Mouse (Mus musculus): ENCODE measurements around the gene Kcna5. TPM values are rescaled to one million over a fixed set of nuclear protein-coding genes. Genes with fewer than 3 reads are reported as not detected.
A peak's percentile ranks its signal among the peaks of the same experiment; 100 is the strongest.

Kcna5 gene
- polyA plus RNA-seq, 1 experiment from 2014 or later, result 4.3 TPM

DNA sequence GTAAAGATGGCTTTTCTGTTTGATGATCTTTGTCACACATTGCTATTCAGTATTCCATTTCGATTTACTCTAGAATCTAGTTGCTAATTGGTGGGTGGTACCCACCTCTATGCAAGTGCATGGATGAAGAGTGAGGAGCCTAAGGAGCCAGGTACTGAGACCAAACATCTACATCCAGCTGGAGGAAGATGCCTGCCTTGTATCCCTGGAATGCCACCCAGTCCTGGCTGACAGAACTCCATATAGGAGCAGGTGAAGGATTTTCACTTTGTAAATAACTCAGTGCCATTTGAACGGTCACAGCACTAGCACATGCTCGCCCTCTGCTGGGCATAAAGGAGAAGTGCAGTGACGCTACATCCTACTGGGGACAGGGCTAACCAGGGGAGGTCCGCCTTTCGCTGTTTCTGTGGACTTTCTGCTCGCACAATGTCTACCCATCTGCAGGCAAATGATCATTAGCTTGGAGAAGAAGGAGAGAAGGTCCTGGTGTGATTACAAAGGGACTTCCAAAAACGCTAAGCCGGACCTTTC lies 16.7 kb upstream of the Kcna5 start:
- peak; percentile 79 for ATAC-seq
- Histone ChIP-seq H3K36me3 (ENCODE audit: control insufficient read depth, insufficient read depth, low read length) (no peaks in the 10 kb centered on the region), H3K4me3 (ENCODE audit: low read depth, low read length) (no peak overlapping the region), H3K27me3 (ENCODE audit: control insufficient read depth, insufficient read depth, low read depth, low read length) (0 out of 2 replicates have a peak, but pooled peaks cover 7% of the 10 kb centered on the region), H3K9me3 (replicated peaks; ENCODE audit: control insufficient read depth, low read length, poor library complexity, severe bottlenecking) (no peaks in the 10 kb centered on the region), H3K4me2 (ENCODE audit: low read length) (no peak overlapping the region), H3K4me1 (ENCODE audit: control insufficient read depth, insufficient read depth, low read length) (no peaks in the 10 kb centered on the region), H3K27ac (ENCODE audit: low read length) (no peak overlapping the region), H3K9ac (ENCODE audit: low read depth, low read length) (no peak overlapping the region)
- WGBS, result 22% methylated on average over 9 of the region's 9 CpGs

DNA sequence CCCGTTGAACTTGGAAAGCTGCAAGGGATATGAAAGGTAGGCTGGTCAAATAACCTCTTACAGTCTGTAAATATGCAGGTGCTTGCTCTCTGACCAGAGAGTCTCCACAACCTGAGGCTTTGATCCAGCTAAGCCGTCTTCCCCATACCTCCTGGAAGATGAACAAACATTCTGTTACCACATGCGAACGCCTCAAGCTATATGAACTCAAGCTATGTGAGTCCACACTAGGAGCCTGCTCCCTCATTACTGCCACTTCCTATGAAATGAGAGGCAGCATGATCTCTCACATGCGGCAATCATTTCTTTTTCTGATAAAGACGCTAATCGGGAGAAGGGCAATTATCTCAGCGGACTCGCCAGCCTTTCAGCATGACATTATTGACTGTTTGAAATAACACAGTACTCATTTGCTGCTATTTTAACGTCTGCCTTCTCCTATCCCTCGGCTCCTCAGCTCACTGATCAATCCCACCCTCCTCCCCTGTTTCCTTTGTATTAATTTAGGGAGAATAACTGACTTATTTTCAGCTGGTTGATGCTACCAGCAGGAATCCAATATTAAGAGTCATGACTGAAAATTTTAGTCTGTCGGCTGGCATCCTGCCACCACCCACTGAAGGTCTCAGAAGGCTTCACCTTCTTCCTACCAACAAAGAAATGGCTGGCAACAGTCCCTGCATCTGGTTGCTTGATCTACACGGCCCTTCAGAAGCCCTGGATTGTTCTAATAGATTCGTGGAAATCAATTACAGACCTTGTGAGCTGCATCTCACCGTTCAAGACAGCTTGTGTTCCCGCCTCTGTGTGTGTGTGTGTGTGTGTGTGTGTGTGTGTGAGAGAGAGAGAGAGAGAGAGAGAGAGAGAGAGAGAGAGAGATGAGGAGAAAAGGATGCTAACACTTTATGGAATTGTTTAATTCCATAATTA lies 9.2 kb upstream of the Kcna5 start:
- no peaks in the 10 kb centered on the region for H3K36me3 ChIP-seq (ENCODE audit: control insufficient read depth, insufficient read depth, low read length)
- no peak overlapping the region for H3K9ac ChIP-seq (ENCODE audit: low read depth, low read length)
- H3K9me3 ChIP-seq (replicated peaks; ENCODE audit: control insufficient read depth, low read length, poor library complexity, severe bottlenecking), result no peaks in the 10 kb centered on the region
- H3K4me3 ChIP-seq (ENCODE audit: low read depth, low read length), result no peak overlapping the region
- no peak overlapping the region for H3K4me2 ChIP-seq (ENCODE audit: low read length)
- peaks cover 7% of the 10 kb centered on the region; the same call in 1 of the 2 replicates for H3K4me1 ChIP-seq (ENCODE audit: control insufficient read depth, insufficient read depth, low read length)
- no peaks in the 10 kb centered on the region for H3K27me3 ChIP-seq (ENCODE audit: control insufficient read depth, insufficient read depth, low read depth, low read length)
- peak; percentile 72 for ATAC-seq
- 0 out of 2 replicates have a peak overlapping the region, but pooled peaks have one; percentile 1 for H3K27ac ChIP-seq (ENCODE audit: low read length)
- 38% methylated on average over 16 of the region's 16 CpGs for WGBS

DNA sequence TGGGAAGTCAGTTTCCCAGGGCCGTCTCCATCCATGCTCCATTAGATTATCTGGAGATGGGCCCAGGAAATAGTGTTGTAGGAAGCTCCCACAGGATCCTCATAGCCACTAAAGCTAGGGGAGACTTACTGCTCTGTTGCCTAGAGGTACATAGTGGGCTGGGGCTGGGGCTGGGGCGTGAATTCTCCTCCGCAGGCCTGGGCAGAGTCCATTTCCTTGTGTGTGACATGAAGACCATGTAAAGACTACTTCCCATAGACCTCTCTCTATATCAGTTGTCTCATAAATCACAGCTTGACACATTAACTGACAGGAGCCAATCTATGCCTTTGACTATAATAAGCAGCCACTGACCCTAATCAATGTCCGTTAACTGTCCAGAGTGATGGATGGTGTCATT lies 7.5 kb upstream of the Kcna5 start:
- no peak overlapping the region for H3K9ac ChIP-seq (ENCODE audit: low read depth, low read length)
- no peaks in the 10 kb centered on the region for H3K9me3 ChIP-seq (replicated peaks; ENCODE audit: control insufficient read depth, low read length, poor library complexity, severe bottlenecking)

DNA sequence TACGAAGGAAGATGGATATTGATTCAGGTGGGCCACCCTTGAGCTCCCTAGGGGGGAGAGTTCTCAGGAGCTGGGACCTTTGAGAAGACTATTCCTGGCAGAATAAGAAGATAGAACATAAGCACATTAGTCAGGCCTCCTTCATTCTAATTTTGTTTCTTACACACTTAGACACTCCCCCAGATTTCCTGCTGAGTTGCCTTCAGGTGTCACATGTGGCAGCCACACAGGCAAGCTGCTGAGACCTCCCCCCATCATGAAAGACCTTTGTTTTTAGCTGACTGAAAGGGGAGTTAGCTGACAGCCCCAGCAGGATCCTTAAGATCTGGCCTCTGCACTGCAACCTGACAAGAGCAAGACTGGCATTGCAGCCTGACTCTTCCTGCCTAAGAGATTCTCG lies 2.3 kb upstream of the Kcna5 start:
- no peak overlapping the region for H3K27ac ChIP-seq (ENCODE audit: low read length)
- peaks cover 25% of the 10 kb centered on the region for H3K4me1 ChIP-seq (ENCODE audit: control insufficient read depth, insufficient read depth, low read length)
- H3K9me3 ChIP-seq (replicated peaks; ENCODE audit: control insufficient read depth, low read length, poor library complexity, severe bottlenecking), result no peaks in the 10 kb centered on the region
- no peak for ATAC-seq
- no peak overlapping the region for H3K4me3 ChIP-seq (ENCODE audit: low read depth, low read length)
- no peaks in the 10 kb centered on the region for H3K36me3 ChIP-seq (ENCODE audit: control insufficient read depth, insufficient read depth, low read length)
- no peak overlapping the region for H3K4me2 ChIP-seq (ENCODE audit: low read length)
- H3K9ac ChIP-seq (ENCODE audit: low read depth, low read length), result no peak overlapping the region; the same call in 1 of the 2 replicates
- WGBS, result 37% methylated on average over 2 of the region's 2 CpGs
- H3K27me3 ChIP-seq (ENCODE audit: control insufficient read depth, insufficient read depth, low read depth, low read length), result no peaks in the 10 kb centered on the region; the same call in 1 of the 2 replicates

More for the DNA sequence above, 7.5 kb upstream of the Kcna5 start:
- Histone ChIP-seq H3K4me1 (ENCODE audit: control insufficient read depth, insufficient read depth, low read length) (peaks cover 7% of the 10 kb centered on the region; the same call in 1 of the 2 replicates), H3K4me2 (ENCODE audit: low read length) (no peak overlapping the region), H3K36me3 (ENCODE audit: control insufficient read depth, insufficient read depth, low read length) (no peaks in the 10 kb centered on the region), H3K27me3 (ENCODE audit: control insufficient read depth, insufficient read depth, low read depth, low read length) (no peaks in the 10 kb centered on the region), H3K27ac (ENCODE audit: low read length) (no peak overlapping the region), H3K4me3 (ENCODE audit: low read depth, low read length) (no peak overlapping the region)
- WGBS, result 93% methylated on average over 4 of the region's 4 CpGs
- no peak for ATAC-seq

DNA sequence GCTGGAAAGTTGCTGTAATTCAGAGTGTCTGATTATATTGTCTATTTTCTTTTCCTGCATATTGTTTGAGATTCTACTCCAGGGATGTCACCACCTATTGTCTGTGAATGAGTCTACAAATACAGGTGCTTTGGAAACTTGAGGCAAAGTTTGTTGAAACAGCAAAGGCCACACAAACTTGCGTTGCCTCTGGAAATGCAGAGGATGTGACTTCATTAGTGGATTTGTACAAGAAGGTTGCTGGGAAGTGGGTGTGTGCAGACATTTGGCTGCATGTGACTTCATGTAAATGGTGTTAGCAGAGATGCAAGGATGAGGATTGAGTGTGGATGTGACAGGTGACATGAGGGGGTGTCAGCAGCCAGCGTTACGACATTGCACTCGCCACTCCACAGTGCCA lies 1.7 kb upstream of the Kcna5 start:
- H3K27me3 ChIP-seq (ENCODE audit: control insufficient read depth, insufficient read depth, low read depth, low read length), result no peaks in the 10 kb centered on the region; the same call in 1 of the 2 replicates
- 60% methylated on average over 4 of the region's 4 CpGs for WGBS
- H3K9me3 ChIP-seq (replicated peaks; ENCODE audit: control insufficient read depth, low read length, poor library complexity, severe bottlenecking), result no peaks in the 10 kb centered on the region
- peaks cover 25% of the 10 kb centered on the region for H3K4me1 ChIP-seq (ENCODE audit: control insufficient read depth, insufficient read depth, low read length)
- ATAC-seq, result no peak
- no peaks in the 10 kb centered on the region for H3K36me3 ChIP-seq (ENCODE audit: control insufficient read depth, insufficient read depth, low read length)
- H3K9ac ChIP-seq (ENCODE audit: low read depth, low read length), result no peak overlapping the region
- no peak overlapping the region for H3K27ac ChIP-seq (ENCODE audit: low read length)
- H3K4me3 ChIP-seq (ENCODE audit: low read depth, low read length), result no peak overlapping the region
- no peak overlapping the region for H3K4me2 ChIP-seq (ENCODE audit: low read length)

DNA sequence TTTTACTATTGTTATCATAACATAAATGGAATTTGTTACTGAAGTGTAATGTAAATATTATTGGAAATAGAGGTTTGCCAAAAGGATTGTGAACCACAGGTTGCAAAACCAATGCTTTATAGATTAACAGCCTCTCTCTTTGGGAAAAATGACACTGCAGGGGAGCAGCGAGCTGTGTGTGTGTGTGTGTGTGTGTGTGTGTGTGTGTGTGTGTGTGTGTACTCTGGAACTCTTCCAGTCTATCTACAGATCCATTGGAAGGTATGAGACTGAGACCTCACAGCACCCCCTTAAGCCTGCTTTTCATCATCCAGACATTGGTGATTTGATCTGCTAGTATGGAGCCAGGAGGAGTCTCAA lies 679 bp upstream of the Kcna5 start:
- Histone ChIP-seq H3K36me3 (ENCODE audit: control insufficient read depth, insufficient read depth, low read length) (no peaks in the 10 kb centered on the region), H3K27me3 (ENCODE audit: control insufficient read depth, insufficient read depth, low read depth, low read length) (no peaks in the 10 kb centered on the region; the same call in 1 of the 2 replicates), H3K9me3 (replicated peaks; ENCODE audit: control insufficient read depth, low read length, poor library complexity, severe bottlenecking) (no peaks in the 10 kb centered on the region), H3K4me1 (ENCODE audit: control insufficient read depth, insufficient read depth, low read length) (peaks cover 25% of the 10 kb centered on the region), H3K4me3 (ENCODE audit: low read depth, low read length) (no peak overlapping the region), H3K9ac (ENCODE audit: low read depth, low read length) (no peak overlapping the region), H3K27ac (ENCODE audit: low read length) (no peak overlapping the region), H3K4me2 (ENCODE audit: low read length) (no peak overlapping the region)
- no peak for ATAC-seq
- WGBS, result 25% methylated on average over 1 of the region's 1 CpGs

DNA sequence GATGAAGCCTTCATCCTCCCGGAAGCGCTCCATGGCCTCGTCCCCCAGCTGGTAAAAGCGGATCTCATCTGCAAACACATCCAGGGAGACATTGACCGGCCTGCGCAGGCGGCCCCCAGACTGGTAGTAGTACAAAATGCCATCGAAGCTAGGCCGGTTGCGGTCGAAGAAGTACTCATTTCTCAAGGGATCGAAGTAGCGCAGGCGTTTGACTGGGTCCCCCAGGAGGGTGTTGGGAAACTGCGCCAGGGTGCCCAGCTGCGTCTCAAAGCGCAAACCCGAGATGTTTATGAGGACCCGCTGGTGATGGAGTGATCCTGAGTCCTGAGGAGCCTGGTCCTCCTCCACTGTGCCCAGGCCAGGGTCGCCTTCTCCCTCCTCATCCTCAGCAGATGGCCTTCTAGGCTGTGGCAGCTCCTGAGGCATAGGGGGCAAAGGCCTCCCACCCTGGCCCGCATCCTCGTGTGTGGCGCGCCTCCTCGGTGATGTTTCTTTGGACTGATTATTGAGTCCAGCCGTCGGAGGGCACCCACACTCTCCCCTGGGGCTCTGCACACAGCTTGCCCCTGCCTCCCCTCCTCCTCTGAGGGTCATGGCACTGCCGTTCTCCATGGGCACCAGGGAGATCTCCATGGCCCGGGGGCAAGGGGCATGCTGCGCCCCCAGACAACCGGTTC lies 543 bp downstream of the Kcna5 start:
- Histone ChIP-seq H3K9ac (ENCODE audit: low read depth, low read length) (peak overlapping the region; percentile 61), H3K27ac (ENCODE audit: low read length) (peak overlapping the region; percentile 68), H3K4me2 (ENCODE audit: low read length) (peak overlapping the region; percentile 55), H3K27me3 (ENCODE audit: control insufficient read depth, insufficient read depth, low read depth, low read length) (no peaks in the 10 kb centered on the region; the same call in 1 of the 2 replicates), H3K36me3 (ENCODE audit: control insufficient read depth, insufficient read depth, low read length) (no peaks in the 10 kb centered on the region), H3K4me1 (ENCODE audit: control insufficient read depth, insufficient read depth, low read length) (peaks cover 25% of the 10 kb centered on the region), H3K9me3 (replicated peaks; ENCODE audit: control insufficient read depth, low read length, poor library complexity, severe bottlenecking) (no peaks in the 10 kb centered on the region), H3K4me3 (ENCODE audit: low read depth, low read length) (peak overlapping the region; percentile 25)
- 10% methylated on average over 29 of the region's 31 CpGs for WGBS
- peak; percentile 50; the same call in 1 of the 2 replicates for ATAC-seq

DNA sequence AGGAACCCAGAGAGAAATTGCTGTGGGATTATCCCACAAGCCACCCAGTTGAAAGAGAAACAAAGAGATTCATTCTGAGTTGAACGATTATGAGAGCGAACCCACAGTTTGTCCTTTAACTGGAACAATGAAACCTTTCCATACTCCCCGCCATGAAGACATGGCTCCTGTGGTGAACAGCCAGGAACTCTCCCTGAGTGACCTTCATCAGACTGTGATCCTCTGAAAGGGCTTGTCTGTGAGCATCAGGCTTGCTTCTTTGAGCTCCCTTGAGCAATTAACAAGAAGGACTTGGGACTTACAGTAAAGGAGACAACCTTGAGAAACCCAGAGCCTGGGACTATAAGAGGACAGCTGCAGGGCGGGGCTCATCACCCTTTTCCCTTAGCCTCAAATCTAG lies 3.9 kb downstream of the Kcna5 start:
- Histone ChIP-seq H3K27ac (ENCODE audit: low read length) (no peak overlapping the region), H3K4me3 (ENCODE audit: low read depth, low read length) (no peak overlapping the region), H3K4me2 (ENCODE audit: low read length) (no peak overlapping the region), H3K27me3 (ENCODE audit: control insufficient read depth, insufficient read depth, low read depth, low read length) (no peaks in the 10 kb centered on the region; the same call in 1 of the 2 replicates), H3K9ac (ENCODE audit: low read depth, low read length) (no peak overlapping the region), H3K4me1 (ENCODE audit: control insufficient read depth, insufficient read depth, low read length) (peaks cover 22% of the 10 kb centered on the region), H3K9me3 (replicated peaks; ENCODE audit: control insufficient read depth, low read length, poor library complexity, severe bottlenecking) (no peaks in the 10 kb centered on the region), H3K36me3 (ENCODE audit: control insufficient read depth, insufficient read depth, low read length) (no peaks in the 10 kb centered on the region)
- no peak for ATAC-seq
- WGBS, result 43% methylated on average over 4 of the region's 4 CpGs
